Mouse (Mus musculus): ENCODE results near the gene Tpm1. TPM values are rescaled to one million over a fixed set of nuclear protein-coding genes. Genes with fewer than 3 reads are reported as not detected.

The Tpm1 gene
- polyA plus RNA-seq, 1 experiment from 2014 or later = 315 TPM

- no peak overlapping the region for H3K4me3 ChIP-seq
- no peaks in the 10 kb centered on the region for H3K27me3 ChIP-seq (ENCODE audit: insufficient read depth, poor library complexity, severe bottlenecking)
- no peaks in the 10 kb centered on the region for H3K4me1 ChIP-seq (replicated peaks)
- H3K9me3 ChIP-seq = peaks cover 12% of the 10 kb centered on the region
- DNase-seq (ENCODE audit: low spot score) = no peak
- WGBS = 95% methylated on average over 10 of the region's 10 CpGs
- peaks cover 96% of the 10 kb centered on the region for H3K36me3 ChIP-seq
- no peak overlapping the region for H3K27ac ChIP-seq
These were observed 16.2 kb downstream of the Tpm1 start for GRCm38 (mm10) chr9:67033016-67033415.

GRCm38 (mm10) chr9:67032611-67033010 is 16.6 kb downstream of the Tpm1 start:
- H3K4me1 ChIP-seq (replicated peaks) = no peaks in the 10 kb centered on the region
- 94% methylated on average over 15 of the region's 15 CpGs for WGBS
- no peak for DNase-seq (ENCODE audit: low spot score)
- no peak overlapping the region for H3K27ac ChIP-seq
- no peaks in the 10 kb centered on the region for H3K27me3 ChIP-seq (ENCODE audit: insufficient read depth, poor library complexity, severe bottlenecking)
- H3K4me3 ChIP-seq = no peak overlapping the region
- H3K9me3 ChIP-seq = peaks cover 12% of the 10 kb centered on the region
- H3K36me3 ChIP-seq = peaks cover 97% of the 10 kb centered on the region

- H3K4me3 ChIP-seq = no peak overlapping the region
- peaks cover under 1% of the 10 kb centered on the region; the same call in 1 of the 2 replicates for H3K9me3 ChIP-seq
- no peak for DNase-seq (ENCODE audit: low spot score)
- WGBS = 93% methylated on average over 13 of the region's 13 CpGs
- peaks cover 98% of the 10 kb centered on the region for H3K36me3 ChIP-seq
- no peak overlapping the region for H3K27ac ChIP-seq
- H3K4me1 ChIP-seq (replicated peaks) = no peaks in the 10 kb centered on the region
- no peaks in the 10 kb centered on the region for H3K27me3 ChIP-seq (ENCODE audit: insufficient read depth, poor library complexity, severe bottlenecking)
These were observed 19.7 kb downstream of the Tpm1 start for GRCm38 (mm10) chr9:67029518-67029917.

GRCm38 (mm10) chr9:67028929-67029328 is 20.3 kb downstream of the Tpm1 start:
- DNase-seq (ENCODE audit: low spot score) = no peak
- H3K4me3 ChIP-seq = no peak overlapping the region
- no peak overlapping the region for H3K27ac ChIP-seq
- 91% methylated on average over 4 of the region's 4 CpGs for WGBS
- H3K27me3 ChIP-seq (ENCODE audit: insufficient read depth, poor library complexity, severe bottlenecking) = no peaks in the 10 kb centered on the region
- H3K4me1 ChIP-seq (replicated peaks) = no peaks in the 10 kb centered on the region
- no peaks in the 10 kb centered on the region for H3K9me3 ChIP-seq
- peaks cover 98% of the 10 kb centered on the region for H3K36me3 ChIP-seq

GRCm38 (mm10) chr9:67028133-67028724 is 21.0 kb downstream of the Tpm1 start:
- Histone ChIP-seq H3K4me3 (no peak overlapping the region), H3K36me3 (peaks cover 98% of the 10 kb centered on the region), H3K27me3 (ENCODE audit: insufficient read depth, poor library complexity, severe bottlenecking) (no peaks in the 10 kb centered on the region), H3K27ac (no peak overlapping the region), H3K4me1 (replicated peaks) (no peaks in the 10 kb centered on the region), H3K9me3 (no peaks in the 10 kb centered on the region)
- no peak for DNase-seq (ENCODE audit: low spot score)
- 92% methylated on average over 12 of the region's 12 CpGs for WGBS

GRCm38 (mm10) chr9:67026890-67027289 is 22.3 kb downstream of the Tpm1 start:
- no peaks in the 10 kb centered on the region for H3K27me3 ChIP-seq (ENCODE audit: insufficient read depth, poor library complexity, severe bottlenecking)
- 87% methylated on average over 7 of the region's 7 CpGs for WGBS
- H3K27ac ChIP-seq = no peak overlapping the region
- no peaks in the 10 kb centered on the region for H3K9me3 ChIP-seq
- H3K4me3 ChIP-seq = no peak overlapping the region
- H3K4me1 ChIP-seq (replicated peaks) = no peaks in the 10 kb centered on the region
- H3K36me3 ChIP-seq = peaks cover 98% of the 10 kb centered on the region
- DNase-seq (ENCODE audit: low spot score) = no peak

- H3K27me3 ChIP-seq (ENCODE audit: insufficient read depth, poor library complexity, severe bottlenecking) = no peaks in the 10 kb centered on the region
- H3K4me1 ChIP-seq (replicated peaks) = no peaks in the 10 kb centered on the region
- DNase-seq (ENCODE audit: low spot score) = no peak
- 93% methylated on average over 7 of the region's 7 CpGs for WGBS
- H3K36me3 ChIP-seq = peaks cover 98% of the 10 kb centered on the region
- H3K4me3 ChIP-seq = no peak overlapping the region
- H3K9me3 ChIP-seq = no peaks in the 10 kb centered on the region
- H3K27ac ChIP-seq = no peak overlapping the region
These were observed 23.1 kb downstream of the Tpm1 start for GRCm38 (mm10) chr9:67026061-67026460.

GRCm38 (mm10) chr9:67024889-67025692 is 24.1 kb downstream of the Tpm1 start:
- no peak for DNase-seq (ENCODE audit: low spot score)
- Histone ChIP-seq H3K4me1 (replicated peaks) (no peaks in the 10 kb centered on the region), H3K27me3 (ENCODE audit: insufficient read depth, poor library complexity, severe bottlenecking) (no peaks in the 10 kb centered on the region), H3K36me3 (peaks cover 90% of the 10 kb centered on the region), H3K9me3 (no peaks in the 10 kb centered on the region), H3K27ac (no peak overlapping the region), H3K4me3 (no peak overlapping the region)
- WGBS = 91% methylated on average over 17 of the region's 17 CpGs

GRCm38 (mm10) chr9:67023371-67023770 is 25.8 kb downstream of the Tpm1 start:
- H3K4me1 ChIP-seq (replicated peaks) = no peaks in the 10 kb centered on the region
- no peak for DNase-seq (ENCODE audit: low spot score)
- WGBS = 97% methylated on average over 9 of the region's 9 CpGs
- peaks cover 73% of the 10 kb centered on the region for H3K36me3 ChIP-seq
- no peaks in the 10 kb centered on the region for H3K27me3 ChIP-seq (ENCODE audit: insufficient read depth, poor library complexity, severe bottlenecking)
- H3K27ac ChIP-seq = no peak overlapping the region
- H3K4me3 ChIP-seq = no peak overlapping the region
- no peaks in the 10 kb centered on the region for H3K9me3 ChIP-seq

- H3K4me1 ChIP-seq (replicated peaks) = no peaks in the 10 kb centered on the region
- H3K9me3 ChIP-seq = no peaks in the 10 kb centered on the region
- no peak overlapping the region for H3K27ac ChIP-seq
- no peak overlapping the region for H3K4me3 ChIP-seq
- H3K27me3 ChIP-seq (ENCODE audit: insufficient read depth, poor library complexity, severe bottlenecking) = no peaks in the 10 kb centered on the region
- peaks cover 42% of the 10 kb centered on the region for H3K36me3 ChIP-seq
- no peak for DNase-seq (ENCODE audit: low spot score)
- 77% methylated on average over 2 of the region's 2 CpGs for WGBS
These were observed 29.1 kb downstream of the Tpm1 start for GRCm38 (mm10) chr9:67020063-67020462.

- Histone ChIP-seq H3K4me1 (replicated peaks) (peaks cover 18% of the 10 kb centered on the region), H3K27ac (no peak overlapping the region), H3K36me3 (no peaks in the 10 kb centered on the region), H3K27me3 (ENCODE audit: insufficient read depth, poor library complexity, severe bottlenecking) (no peaks in the 10 kb centered on the region), H3K9me3 (no peaks in the 10 kb centered on the region), H3K4me3 (no peak overlapping the region)
- WGBS = 77% methylated on average over 2 of the region's 2 CpGs
- DNase-seq (ENCODE audit: low spot score) = no peak
These were observed 35.7 kb downstream of the Tpm1 start for GRCm38 (mm10) chr9:67013501-67013900.

- H3K9me3 ChIP-seq = no peaks in the 10 kb centered on the region
- no peak overlapping the region for H3K4me3 ChIP-seq
- H3K36me3 ChIP-seq = no peaks in the 10 kb centered on the region
- 45% methylated on average over 3 of the region's 3 CpGs for WGBS
- DNase-seq (ENCODE audit: low spot score) = no peak
- no peaks in the 10 kb centered on the region for H3K27me3 ChIP-seq (ENCODE audit: insufficient read depth, poor library complexity, severe bottlenecking)
- H3K4me1 ChIP-seq (replicated peaks) = peaks cover 20% of the 10 kb centered on the region
- H3K27ac ChIP-seq = peak overlapping the region; percentile 12; the same call in 1 of the 2 replicates
These were observed 36.7 kb downstream of the Tpm1 start for GRCm38 (mm10) chr9:67012470-67012869.

GRCm38 (mm10) chr9:67011483-67011882 is 37.7 kb downstream of the Tpm1 start:
- no peak overlapping the region for H3K4me3 ChIP-seq
- peaks cover 20% of the 10 kb centered on the region for H3K4me1 ChIP-seq (replicated peaks)
- DNase-seq (ENCODE audit: low spot score) = no peak
- H3K36me3 ChIP-seq = no peaks in the 10 kb centered on the region
- WGBS = 68% methylated on average over 9 of the region's 9 CpGs
- H3K9me3 ChIP-seq = no peaks in the 10 kb centered on the region
- no peaks in the 10 kb centered on the region for H3K27me3 ChIP-seq (ENCODE audit: insufficient read depth, poor library complexity, severe bottlenecking)
- no peak overlapping the region for H3K27ac ChIP-seq

All from hindbrain, embryonic 10.5 days (tissue).